Mouse (Mus musculus) G1E (cell line): ENCODE results near the gene Fitm1. TPM values are rescaled to one million over a fixed set of nuclear protein-coding genes. Genes with fewer than 3 reads are reported as not detected.

Experiments
- ATAC-seq: 2 replicates; pipeline ENCODE4 v1.8.0; 2016; ENCODE audit warnings: mild to moderate bottlenecking; ENCODE audit not compliant: insufficient number of reproducible peaks, poor library complexity, low FRiP score, severe bottlenecking; ENCODE audit errors: extremely low read depth
- DNase-seq: peaks from one replicate; pipeline ENCODE4 v3.0.0; 2012; ENCODE audit warnings: low spot score
- H3K27me3 ChIP-seq: 2 replicates; pipeline ENCODE4 v1.6.1; 2012; ENCODE audit warnings: mild to moderate bottlenecking, low read length, inconsistent platforms; ENCODE audit not compliant: insufficient read depth
- H3K36me3 ChIP-seq: replicated peaks from 2 replicates; pipeline ENCODE3; 2012; ENCODE audit warnings: mild to moderate bottlenecking, inconsistent platforms
- H3K4me1 ChIP-seq: 2 replicates; pipeline ENCODE4 v1.6.1; 2012; ENCODE audit warnings: low read depth, low read length, inconsistent platforms, mixed read lengths; ENCODE audit not compliant: insufficient read depth
- H3K4me3 ChIP-seq: 2 replicates; pipeline ENCODE4 v1.5.1; 2012; ENCODE audit warnings: low read depth, mild to moderate bottlenecking, inconsistent platforms, low read length, moderate library complexity, mixed read lengths
- H3K9me3 ChIP-seq: replicated peaks from 2 replicates; pipeline ENCODE4 v1.6.1; 2012; ENCODE audit warnings: inconsistent platforms
- CTCF ChIP-seq: IDR thresholded peaks from 2 replicates; pipeline ENCODE4 v1.5.1; 2012; ENCODE audit warnings: low read depth, low read length, inconsistent platforms, mixed read lengths
- GATA1 ChIP-seq: IDR thresholded peaks from 2 replicates; pipeline ENCODE4 v1.6.1; 2012; ENCODE audit warnings: borderline replicate concordance, low read length, inconsistent platforms, mixed read lengths
- GATA2 ChIP-seq: IDR thresholded peaks from 2 replicates; pipeline ENCODE4 v1.6.1; 2012; ENCODE audit warnings: low read depth, low read length, inconsistent platforms, borderline replicate concordance
- POLR2AphosphoS5 ChIP-seq: IDR thresholded peaks from 2 replicates; pipeline ENCODE4 v1.6.1; 2012; ENCODE audit warnings: low read depth, low read length, inconsistent platforms; ENCODE audit not compliant: insufficient replicate concordance
- TAL1 ChIP-seq: conservative IDR thresholded peaks from 2 replicates; pipeline ENCODE4 v1.6.1; 2012; ENCODE audit warnings: low read depth, low read length, inconsistent platforms, mixed read lengths
- polyA plus RNA-seq: library from polyadenylated mRNA; stranded (reverse); fragments of >175 nt; gene quantifications from 2 replicates; pipeline ENCODE4 v1.2.3, GENCODE M21; 2012
- total RNA-seq, 2 experiments: library from RNA; stranded (forward) in 1 of 2; stranded (reverse) in 1 of 2; fragments of 200-1000 nt in 1 of 2; fragments of >200 nt in 1 of 2; fragmentation: Nextera tagmentation in 1 of 2; gene quantifications; 2 replicates each; pipeline ENCODE4 v1.2.3; 2014 to 2017

Gene Fitm1
- total and polyA plus RNA-seq, 3 experiments: not detected

DNA sequence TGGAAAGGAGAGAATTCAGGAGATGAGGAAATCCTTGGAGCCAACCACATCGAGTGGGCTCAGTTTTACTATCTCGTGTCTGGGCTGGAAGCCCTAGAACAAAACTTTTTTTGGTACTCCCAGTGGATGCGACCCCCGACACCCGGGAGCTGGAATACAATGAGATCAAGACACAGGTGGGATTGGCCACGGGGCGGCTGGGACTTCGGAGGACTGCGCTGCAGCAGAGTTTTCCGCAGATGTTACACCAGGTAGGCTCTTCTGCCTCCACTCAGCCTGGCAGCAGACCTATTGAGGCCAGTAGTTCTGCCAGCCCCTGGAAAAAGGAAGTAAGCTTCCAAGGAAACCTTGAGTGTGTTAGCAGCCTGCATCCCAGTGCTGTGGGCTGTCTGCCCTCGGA is 12.2 kb upstream of the Fitm1 start:
- Histone ChIP-seq H3K36me3 (peaks cover 71% of the 10 kb centered on the region), H3K4me1 (peaks cover 24% of the 10 kb centered on the region)
- TF ChIP-seq GATA2: no peak
- no peak for TF ChIP-seq CTCF
- no peak for TF ChIP-seq TAL1
- TF ChIP-seq GATA1: no peak
- TF ChIP-seq POLR2AphosphoS5: no peak

DNA sequence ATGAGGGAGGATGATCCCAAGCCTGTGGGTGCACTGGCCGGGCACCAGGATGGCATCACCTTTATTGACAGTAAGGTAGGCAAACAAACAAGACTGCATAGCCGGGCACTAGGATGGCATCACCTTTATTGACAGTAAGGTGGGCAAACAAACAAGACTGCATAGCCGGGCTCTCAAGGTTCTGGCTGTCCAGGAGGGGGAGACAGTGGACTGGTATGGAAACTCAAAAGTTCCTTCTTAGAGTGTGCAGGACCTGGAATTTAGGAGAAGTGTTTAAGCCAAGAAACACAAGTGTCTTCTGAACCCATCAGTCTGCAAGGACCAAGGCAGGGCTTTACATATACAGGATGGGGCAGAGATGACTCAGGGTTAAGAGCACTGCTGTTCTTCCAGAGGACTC is 9.7 kb upstream of the Fitm1 start:
- H3K4me1 ChIP-seq: peaks cover 24% of the 10 kb centered on the region
- ATAC-seq (no peak), DNase-seq (no peak)
- H3K27me3 ChIP-seq: no peaks in the 10 kb centered on the region
- TF ChIP-seq CTCF (no peak), GATA2 (no peak), POLR2AphosphoS5 (no peak), TAL1 (no peak)
- no peaks in the 10 kb centered on the region for H3K9me3 ChIP-seq
- no peak overlapping the region for H3K4me3 ChIP-seq
- peaks cover 95% of the 10 kb centered on the region for H3K36me3 ChIP-seq

More for the DNA sequence above, 12.2 kb upstream of the Fitm1 start:
- Histone ChIP-seq H3K27me3 (no peaks in the 10 kb centered on the region), H3K4me3 (no peak overlapping the region), H3K9me3 (no peaks in the 10 kb centered on the region)
- ATAC-seq: no peak
- no peak for DNase-seq

DNA sequence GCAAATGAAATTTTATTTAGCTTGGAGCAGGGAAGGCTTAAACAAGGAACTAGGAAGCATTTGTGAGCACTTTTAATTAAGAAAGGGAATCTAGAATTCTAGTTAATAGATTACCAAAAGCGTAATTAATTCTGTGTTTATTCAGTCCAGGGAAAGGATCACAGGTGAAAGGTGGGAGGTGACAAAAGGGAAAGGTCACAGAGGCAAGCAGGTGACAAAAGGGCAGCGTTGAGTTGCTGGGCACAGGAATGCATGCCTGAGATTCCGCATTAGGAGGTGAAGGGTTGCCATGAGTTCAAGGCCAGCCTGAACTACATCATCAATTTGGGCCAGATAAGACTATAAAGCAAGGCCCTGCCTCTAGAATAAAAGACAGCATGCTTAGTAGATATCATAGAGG is 7.9 kb upstream of the Fitm1 start:
- H3K27me3 ChIP-seq: no peaks in the 10 kb centered on the region
- no peak overlapping the region for H3K4me3 ChIP-seq
- TF ChIP-seq GATA2 (no peak), CTCF (no peak), TAL1 (no peak), GATA1 (no peak), POLR2AphosphoS5 (no peak)
- peaks cover 84% of the 10 kb centered on the region for H3K36me3 ChIP-seq
- ATAC-seq (no peak), DNase-seq (no peak)
- no peaks in the 10 kb centered on the region for H3K9me3 ChIP-seq
- H3K4me1 ChIP-seq: peaks cover 28% of the 10 kb centered on the region

DNA sequence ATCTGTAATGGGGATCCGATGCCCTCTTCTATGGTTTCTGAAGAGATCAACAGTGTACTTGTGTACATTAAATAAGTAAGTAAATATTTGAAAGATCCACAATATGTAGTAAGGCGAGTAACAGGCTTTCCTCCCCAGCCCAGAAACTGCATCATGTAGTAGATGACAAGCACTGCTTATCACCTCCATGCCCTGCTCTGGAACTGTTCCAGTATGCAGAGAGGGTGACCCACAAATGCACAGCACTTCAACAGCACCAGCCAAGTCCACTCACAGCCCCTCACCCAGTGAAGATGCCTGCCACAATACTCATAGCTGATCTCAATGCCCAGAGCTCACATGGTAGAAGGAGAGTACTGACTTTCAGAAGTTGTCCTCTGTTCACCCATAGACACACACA is 4.8 kb upstream of the Fitm1 start:
- DNase-seq (no peak), ATAC-seq (no peak)
- no peaks in the 10 kb centered on the region; the same call in 1 of the 2 replicates for H3K27me3 ChIP-seq
- no peak overlapping the region for H3K4me3 ChIP-seq
- TF ChIP-seq GATA2 (no peak), GATA1 (no peak), TAL1 (no peak), CTCF (no peak), POLR2AphosphoS5 (no peak)
- no peaks in the 10 kb centered on the region for H3K9me3 ChIP-seq
- H3K4me1 ChIP-seq: peaks cover 27% of the 10 kb centered on the region
- H3K36me3 ChIP-seq: peaks cover 54% of the 10 kb centered on the region

DNA sequence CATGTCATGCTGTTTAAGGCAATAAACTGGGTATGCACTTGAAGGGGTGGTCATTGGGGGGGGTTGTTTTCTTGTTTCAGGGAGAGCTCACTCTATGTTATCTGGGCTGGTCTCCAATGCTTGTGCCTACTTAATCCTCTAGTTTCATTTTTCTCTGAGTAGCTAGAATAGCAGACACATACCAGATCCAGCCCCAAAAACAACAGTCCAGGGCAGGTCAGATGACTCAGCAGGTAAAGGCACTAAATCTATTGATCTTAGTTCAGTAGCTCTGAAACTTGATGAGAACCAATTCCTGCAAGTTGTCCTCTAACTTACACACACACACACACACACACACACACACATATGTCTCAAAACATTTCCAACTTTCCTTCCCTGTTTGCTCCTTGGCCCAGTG is 3.7 kb upstream of the Fitm1 start:
- TF ChIP-seq CTCF: no peak
- no peak for TF ChIP-seq GATA1
- TF ChIP-seq POLR2AphosphoS5: no peak
- no peak for TF ChIP-seq TAL1
- no peak for TF ChIP-seq GATA2
- no peak for ATAC-seq

DNA sequence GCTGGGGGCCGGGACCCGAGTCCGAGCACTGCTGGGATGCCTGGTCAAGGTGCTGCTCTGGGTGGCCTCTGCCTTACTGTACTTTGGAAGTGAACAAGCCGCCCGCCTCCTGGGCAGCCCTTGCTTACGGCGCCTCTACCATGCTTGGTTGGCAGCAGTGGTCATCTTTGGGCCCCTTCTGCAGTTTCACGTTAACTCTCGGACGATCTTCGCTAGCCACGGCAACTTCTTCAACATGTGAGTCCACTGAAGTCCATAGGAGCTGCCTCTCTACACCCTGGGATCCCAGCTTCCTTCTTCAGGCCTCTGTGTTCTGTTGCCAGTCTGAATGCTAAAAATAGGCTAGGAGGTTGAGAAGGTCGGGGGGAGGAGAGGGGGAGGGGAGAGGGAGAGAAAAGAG is 294 bp downstream of the Fitm1 start:
- no peak for TF ChIP-seq TAL1
- TF ChIP-seq GATA1: no peak
- no peak for TF ChIP-seq CTCF
- TF ChIP-seq POLR2AphosphoS5: no peak
- no peak for TF ChIP-seq GATA2
- H3K4me1 ChIP-seq: peaks cover 66% of the 10 kb centered on the region
- no peak for ATAC-seq
- no peaks in the 10 kb centered on the region; the same call in 1 of the 2 replicates for H3K27me3 ChIP-seq
- H3K4me3 ChIP-seq: no peak overlapping the region
- DNase-seq: no peak
- peaks cover 20% of the 10 kb centered on the region for H3K36me3 ChIP-seq
- H3K9me3 ChIP-seq: no peaks in the 10 kb centered on the region

More for the DNA sequence above, 3.7 kb upstream of the Fitm1 start:
- Histone ChIP-seq H3K9me3 (no peaks in the 10 kb centered on the region), H3K27me3 (no peaks in the 10 kb centered on the region; the same call in 1 of the 2 replicates), H3K4me3 (no peak overlapping the region), H3K4me1 (peaks cover 38% of the 10 kb centered on the region), H3K36me3 (peaks cover 42% of the 10 kb centered on the region)
- no peak for DNase-seq

DNA sequence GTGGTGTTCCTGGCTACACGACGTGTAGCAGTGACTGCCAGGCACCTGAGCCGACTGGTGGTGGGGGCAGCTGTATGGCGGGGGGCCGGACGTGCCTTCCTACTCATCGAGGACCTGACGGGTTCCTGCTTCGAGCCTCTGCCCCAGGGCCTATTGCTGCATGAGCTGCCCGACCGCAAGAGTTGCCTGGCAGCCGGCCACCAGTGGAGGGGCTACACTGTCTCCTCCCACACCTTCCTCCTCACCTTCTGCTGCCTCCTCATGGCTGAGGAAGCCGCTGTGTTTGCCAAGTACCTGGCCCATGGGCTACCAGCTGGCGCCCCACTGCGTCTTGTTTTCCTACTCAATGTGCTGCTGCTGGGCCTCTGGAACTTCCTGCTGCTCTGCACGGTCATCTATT is 959 bp downstream of the Fitm1 start:
- Histone ChIP-seq H3K9me3 (no peaks in the 10 kb centered on the region), H3K27me3 (no peaks in the 10 kb centered on the region; the same call in 1 of the 2 replicates), H3K4me3 (no peak overlapping the region), H3K36me3 (peaks cover 22% of the 10 kb centered on the region), H3K4me1 (peaks cover 65% of the 10 kb centered on the region)
- DNase-seq (no peak), ATAC-seq (no peak)
- TF ChIP-seq POLR2AphosphoS5: no peak
- no peak for TF ChIP-seq GATA1
- no peak for TF ChIP-seq GATA2
- TF ChIP-seq TAL1: no peak
- no peak for TF ChIP-seq CTCF
